Mouse (Mus musculus): ENCODE results near the gene Fkrp. TPM values are rescaled to one million over a fixed set of nuclear protein-coding genes. Genes with fewer than 3 reads are reported as not detected.
A peak's percentile ranks its signal among the peaks of the same experiment; 100 is the strongest.

Gene Fkrp
- polyA plus RNA-seq, 1 experiment: 24.5 TPM

GRCm38 (mm10) chr7:16763463-16764218 lies 52.9 kb downstream of the Fkrp start:
- Histone ChIP-seq H3K4me3 (ENCODE audit: low read depth, low read length) (no peak overlapping the region), H3K36me3 (ENCODE audit: control insufficient read depth, insufficient read depth, low read length) (no peaks in the 10 kb centered on the region), H3K4me1 (ENCODE audit: control insufficient read depth, insufficient read depth, insufficient read length, low read length) (peaks cover 4% of the 10 kb centered on the region; the same call in 1 of the 2 replicates), H3K27me3 (ENCODE audit: control insufficient read depth, insufficient read depth, low read length) (no peaks in the 10 kb centered on the region), H3K27ac (ENCODE audit: insufficient read depth, low read depth, low read length) (no peak overlapping the region; the same call in 1 of the 2 replicates)
- WGBS: 83% methylated on average over 7 of the region's 7 CpGs
- TF ChIP-seq CTCF (IDR thresholded peaks at IDR 0.05; ENCODE audit: extremely low read depth, insufficient read length, insufficient replicate concordance, low read depth, low read length) (no peak), POLR2A (IDR thresholded peaks at IDR 0.05; ENCODE audit: low read depth, low read length) (no peak)

GRCm38 (mm10) chr7:16761630-16762029 lies 54.9 kb downstream of the Fkrp start:
- no peak for TF ChIP-seq CTCF (IDR thresholded peaks at IDR 0.05; ENCODE audit: extremely low read depth, insufficient read length, insufficient replicate concordance, low read depth, low read length)
- no peak for TF ChIP-seq POLR2A (IDR thresholded peaks at IDR 0.05; ENCODE audit: low read depth, low read length)
- H3K4me1 ChIP-seq (ENCODE audit: control insufficient read depth, insufficient read depth, insufficient read length, low read length): peaks cover 4% of the 10 kb centered on the region; the same call in 1 of the 2 replicates
- no peaks in the 10 kb centered on the region for H3K27me3 ChIP-seq (ENCODE audit: control insufficient read depth, insufficient read depth, low read length)
- peak overlapping the region; percentile 64 for H3K27ac ChIP-seq (ENCODE audit: insufficient read depth, low read depth, low read length)
- WGBS: 71% methylated on average over 5 of the region's 5 CpGs
- H3K4me3 ChIP-seq (ENCODE audit: low read depth, low read length): no peak overlapping the region
- no peaks in the 10 kb centered on the region for H3K36me3 ChIP-seq (ENCODE audit: control insufficient read depth, insufficient read depth, low read length)

GRCm38 (mm10) chr7:16761005-16761481 lies 55.5 kb downstream of the Fkrp start:
- H3K4me3 ChIP-seq (ENCODE audit: low read depth, low read length): no peak overlapping the region
- peak overlapping the region; percentile 92 for H3K27ac ChIP-seq (ENCODE audit: insufficient read depth, low read depth, low read length)
- peaks cover 4% of the 10 kb centered on the region; the same call in 1 of the 2 replicates for H3K4me1 ChIP-seq (ENCODE audit: control insufficient read depth, insufficient read depth, insufficient read length, low read length)
- no peaks in the 10 kb centered on the region for H3K27me3 ChIP-seq (ENCODE audit: control insufficient read depth, insufficient read depth, low read length)
- no peaks in the 10 kb centered on the region for H3K36me3 ChIP-seq (ENCODE audit: control insufficient read depth, insufficient read depth, low read length)
- WGBS: 52% methylated on average over 10 of the region's 10 CpGs
- no peak for TF ChIP-seq POLR2A (IDR thresholded peaks at IDR 0.05; ENCODE audit: low read depth, low read length)
- TF ChIP-seq CTCF (IDR thresholded peaks at IDR 0.05; ENCODE audit: extremely low read depth, insufficient read length, insufficient replicate concordance, low read depth, low read length): no peak

GRCm38 (mm10) chr7:16760292-16760691 lies 56.2 kb downstream of the Fkrp start:
- Histone ChIP-seq H3K27ac (ENCODE audit: insufficient read depth, low read depth, low read length) (no peak overlapping the region; the same call in 1 of the 2 replicates), H3K27me3 (ENCODE audit: control insufficient read depth, insufficient read depth, low read length) (no peaks in the 10 kb centered on the region), H3K36me3 (ENCODE audit: control insufficient read depth, insufficient read depth, low read length) (no peaks in the 10 kb centered on the region), H3K4me1 (ENCODE audit: control insufficient read depth, insufficient read depth, insufficient read length, low read length) (peaks cover 4% of the 10 kb centered on the region; the same call in 1 of the 2 replicates), H3K4me3 (ENCODE audit: low read depth, low read length) (no peak overlapping the region)
- TF ChIP-seq POLR2A (IDR thresholded peaks at IDR 0.05; ENCODE audit: low read depth, low read length) (no peak), CTCF (IDR thresholded peaks at IDR 0.05; ENCODE audit: extremely low read depth, insufficient read length, insufficient replicate concordance, low read depth, low read length) (no peak)
- WGBS: 9% methylated on average over 8 of the region's 8 CpGs

Other genes starting within 250 kb of the Fkrp start
- 3.6 and 11.6 TPM in 2 replicates for gene Arhgap35, start 201.7 kb downstream of the Fkrp start, polyA plus RNA-seq (2012; rRNA removed)
- not detected in 2 replicates for gene Ceacam15, start 141.0 kb downstream of the Fkrp start, polyA plus RNA-seq (2012; rRNA removed)
- gene Ceacam9, start 94.8 kb downstream of the Fkrp start, polyA plus RNA-seq (2012; rRNA removed): not detected in 2 replicates
- gene Ap2s1, start 78.3 kb downstream of the Fkrp start, polyA plus RNA-seq (2012; rRNA removed): 276 and 540 TPM in 2 replicates
- 37.8 and 43.5 TPM in 2 replicates for gene Slc1a5, start 35.4 kb downstream of the Fkrp start, polyA plus RNA-seq (2012; rRNA removed)
- gene Strn4, start 843 bp downstream of the Fkrp start, polyA plus RNA-seq (2012; rRNA removed): 58.9 and 119 TPM in 2 replicates
- 22.9 and 44.0 TPM in 2 replicates for gene Prkd2, start 26.2 kb upstream of the Fkrp start, polyA plus RNA-seq (2012; rRNA removed)
- 21.6 and 24.2 TPM in 2 replicates for gene Dact3, start 58.6 kb upstream of the Fkrp start, polyA plus RNA-seq (2012; rRNA removed)
- gene Gng8, start 75.1 kb upstream of the Fkrp start, polyA plus RNA-seq (2012; rRNA removed): 2.1 and 2.2 TPM in 2 replicates
- 1.2 and 1.7 TPM in 2 replicates for gene Ptgir, start 89.8 kb upstream of the Fkrp start, polyA plus RNA-seq (2012; rRNA removed)
- gene Calm3, start 107.4 kb upstream of the Fkrp start, polyA plus RNA-seq (2012; rRNA removed): 147 and 452 TPM in 2 replicates
- 1.2 and 1.4 TPM in 2 replicates for gene Pnmal2, start 128.0 kb upstream of the Fkrp start, polyA plus RNA-seq (2012; rRNA removed)
- 0.04 and 0.09 TPM in 2 replicates for gene Pnmal1, start 142.9 kb upstream of the Fkrp start, polyA plus RNA-seq (2012; rRNA removed)
- 0.05 and 0.14 TPM in 2 replicates for gene Gm42372, start 166.4 kb upstream of the Fkrp start, polyA plus RNA-seq (2012; rRNA removed)
- 0.74 and 0.85 TPM in 2 replicates for gene Ccdc8, start 176.0 kb upstream of the Fkrp start, polyA plus RNA-seq (2012; rRNA removed)
- 121 and 278 TPM in 2 replicates for gene Ppp5c, start 211.2 kb upstream of the Fkrp start, polyA plus RNA-seq (2012; rRNA removed)
- 0.52 and 0.68 TPM in 2 replicates for gene Hif3a, start 245.7 kb upstream of the Fkrp start, polyA plus RNA-seq (2012; rRNA removed)

Measured in small intestine, adult 2 months (tissue).